Mouse (Mus musculus) lung, adult 2 months (tissue): ENCODE measurements around the gene Capn3. TPM values are rescaled to one million over a fixed set of nuclear protein-coding genes. Genes with fewer than 3 reads are reported as not detected.

Experiments
- DNase-seq: peaks from one replicate; pipeline ENCODE4 v3.0.0; 2022
- H3K4me1 ChIP-seq: fragments of 200-500 bp; 2 replicates; pipeline ENCODE4 v1.6.1; 2011; ENCODE audit warnings: low read length; ENCODE audit not compliant: control insufficient read depth, insufficient read depth
- H3K4me3 ChIP-seq: fragments of 200-500 bp; replicated peaks from 2 replicates; pipeline ENCODE3; 2011; ENCODE audit warnings: low read depth, mild to moderate bottlenecking, control low read depth, low read length; ENCODE audit errors: extremely low read depth
- CTCF ChIP-seq: fragments of 200-500 bp; IDR thresholded peaks from 2 replicates; pipeline ENCODE4 v1.5.1; 2011; ENCODE audit warnings: mild to moderate bottlenecking, low read length, control low read depth; ENCODE audit not compliant: insufficient read depth
- POLR2A ChIP-seq: fragments of 200-500 bp; IDR thresholded peaks from 2 replicates; pipeline ENCODE4 v1.6.1; 2011; ENCODE audit warnings: low read depth, mild to moderate bottlenecking, control low read depth, low read length, borderline replicate concordance; ENCODE audit errors: extremely low read depth
- WGBS: fragments of 180-500 bp; shearing (Covaris S2); methylation state at CpG from one replicate; pipeline ENCODE4 v1.1.7; 2018; 5-methylcytosine and 5-hydroxymethylcytosine counted together
- polyA plus RNA-seq: library from polyadenylated mRNA; depleted of rRNA; stranded (reverse); fragments of >200 nt; gene quantifications from 2 replicates; pipeline ENCODE4 v1.2.3, GENCODE M21; 2012; rRNA removed

Gene Capn3
- polyA plus RNA-seq, 1 experiment, result 3.5 TPM

DNA sequence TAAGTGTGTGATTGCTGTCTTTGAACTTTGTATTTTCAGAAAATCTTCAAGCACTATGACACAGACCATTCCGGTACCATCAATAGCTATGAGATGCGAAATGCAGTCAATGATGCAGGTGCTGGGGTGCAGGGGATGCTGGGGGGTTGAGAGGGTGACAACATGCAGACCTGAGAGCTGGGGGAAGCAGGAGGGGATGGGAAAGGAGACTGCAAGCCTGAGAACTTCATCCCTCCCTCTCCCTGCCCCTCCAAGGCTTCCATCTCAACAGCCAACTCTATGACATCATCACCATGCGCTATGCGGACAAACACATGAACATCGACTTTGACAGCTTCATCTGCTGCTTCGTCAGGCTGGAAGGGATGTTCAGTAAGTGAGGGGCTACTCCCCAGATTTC lies 47.3 kb downstream of the Capn3 start:
- WGBS, result 81% methylated on average over 6 of the region's 6 CpGs
- DNase-seq, result no peak
- no peak overlapping the region for H3K4me3 ChIP-seq
- TF ChIP-seq CTCF (no peak), POLR2A (no peak)
- 0 out of 2 replicates have a peak, but pooled peaks cover 3% of the 10 kb centered on the region for H3K4me1 ChIP-seq

DNA sequence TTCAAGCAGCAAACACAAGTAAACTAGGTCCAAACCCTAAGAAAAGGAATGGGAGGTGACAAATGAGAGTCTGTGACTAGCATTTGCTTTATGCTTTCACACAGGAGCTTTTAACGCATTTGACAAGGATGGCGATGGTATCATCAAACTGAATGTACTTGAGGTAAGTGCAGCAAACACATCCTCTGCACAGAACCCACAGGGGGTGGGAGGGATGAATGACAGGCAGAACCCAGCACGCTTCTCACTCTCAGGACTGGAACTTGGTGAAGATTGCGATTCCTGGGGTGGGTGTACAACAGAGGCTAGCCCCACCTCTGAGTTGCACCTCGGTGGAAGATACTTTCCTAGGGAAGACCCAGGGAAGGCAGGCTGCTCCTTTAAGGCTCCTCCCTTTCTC lies 48.2 kb downstream of the Capn3 start:
- H3K4me3 ChIP-seq, result no peak overlapping the region
- WGBS, result 72% methylated on average over 5 of the region's 5 CpGs
- 0 out of 2 replicates have a peak, but pooled peaks cover 3% of the 10 kb centered on the region for H3K4me1 ChIP-seq
- TF ChIP-seq POLR2A (no peak), CTCF (no peak)
- DNase-seq, result no peak

DNA sequence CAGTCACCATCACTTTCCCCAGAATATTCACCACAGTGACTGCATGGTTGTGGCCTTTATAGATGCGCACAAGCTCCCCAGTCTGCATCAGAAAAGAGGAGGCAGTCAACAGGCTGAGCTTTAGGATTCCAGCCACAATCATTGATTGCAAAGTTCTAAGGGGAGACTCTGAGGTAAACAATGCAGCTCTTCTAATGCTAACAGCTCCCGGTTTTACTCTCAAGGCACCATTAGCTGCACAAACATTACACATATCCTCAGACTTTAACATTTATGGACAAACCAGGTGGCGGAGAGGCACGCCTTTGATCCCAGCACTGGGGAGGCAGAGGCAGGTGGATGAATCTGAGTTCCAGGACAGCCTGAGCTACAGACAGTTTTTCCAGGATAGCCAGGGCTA lies 58.4 kb downstream of the Capn3 start:
- H3K4me3 ChIP-seq, result no peak overlapping the region
- no peak for DNase-seq
- TF ChIP-seq CTCF (no peak), POLR2A (no peak)
- 93% methylated on average over 4 of the region's 4 CpGs for WGBS
- no peaks in the 10 kb centered on the region for H3K4me1 ChIP-seq

DNA sequence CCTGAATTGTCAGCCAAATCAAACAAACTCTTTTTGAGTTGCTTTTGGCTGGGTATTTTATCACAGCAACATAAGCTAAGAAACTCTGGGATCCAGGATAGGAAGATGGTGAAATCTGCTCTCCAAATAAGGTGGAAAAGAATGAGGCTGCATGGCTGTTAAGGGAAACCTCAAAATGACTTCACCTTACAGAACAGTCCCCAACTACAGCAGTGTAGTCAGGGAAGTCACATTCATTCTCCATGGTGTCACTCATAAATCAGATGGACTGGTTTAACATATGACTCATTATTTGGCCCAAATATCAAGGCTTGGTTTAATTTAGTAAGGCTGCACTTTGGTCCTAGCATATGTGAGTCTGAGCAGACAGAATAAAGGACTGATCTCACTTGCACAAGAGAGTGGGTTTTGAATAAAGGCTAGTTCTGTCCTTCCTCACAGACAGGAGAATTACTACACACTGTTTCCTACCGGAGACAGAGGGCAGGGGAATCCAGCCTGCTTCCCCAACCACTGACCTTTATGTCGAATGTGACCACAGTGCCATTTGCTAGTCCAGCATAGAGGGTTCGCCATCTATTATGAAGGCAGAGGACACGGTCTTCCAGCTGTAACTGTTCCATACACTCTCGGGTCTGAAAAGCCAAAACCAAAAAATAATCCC lies 62.9 kb downstream of the Capn3 start:
- no peak overlapping the region for H3K4me3 ChIP-seq
- TF ChIP-seq CTCF (no peak), POLR2A (no peak)
- WGBS, result 88% methylated on average over 5 of the region's 5 CpGs

DNA sequence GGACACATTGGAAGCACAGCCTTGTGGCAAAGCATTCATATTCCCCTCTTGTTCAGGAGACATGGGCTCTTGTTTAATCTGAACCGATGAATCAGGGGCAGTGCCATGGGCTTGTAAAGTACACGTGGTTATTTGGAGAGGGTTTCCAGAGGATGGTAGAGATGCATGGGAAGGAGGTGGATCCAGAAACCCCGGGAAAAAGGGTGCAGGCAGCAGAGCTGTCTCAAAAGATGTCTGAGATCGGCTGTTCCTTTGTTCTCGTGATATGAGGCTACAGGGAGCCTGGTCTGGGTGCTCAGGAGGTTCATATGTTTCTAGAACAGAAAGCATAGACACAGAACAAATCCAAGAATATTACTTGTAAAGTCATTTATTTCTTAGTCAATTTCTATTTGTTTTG lies 71.0 kb downstream of the Capn3 start:
- Histone ChIP-seq H3K4me3 (no peak overlapping the region), H3K4me1 (no peaks in the 10 kb centered on the region)
- TF ChIP-seq CTCF (no peak), POLR2A (no peak)
- WGBS, result 89% methylated on average over 5 of the region's 5 CpGs
- no peak for DNase-seq

More for the DNA sequence above, 62.9 kb downstream of the Capn3 start:
- H3K4me1 ChIP-seq, result no peaks in the 10 kb centered on the region
- DNase-seq, result no peak

DNA sequence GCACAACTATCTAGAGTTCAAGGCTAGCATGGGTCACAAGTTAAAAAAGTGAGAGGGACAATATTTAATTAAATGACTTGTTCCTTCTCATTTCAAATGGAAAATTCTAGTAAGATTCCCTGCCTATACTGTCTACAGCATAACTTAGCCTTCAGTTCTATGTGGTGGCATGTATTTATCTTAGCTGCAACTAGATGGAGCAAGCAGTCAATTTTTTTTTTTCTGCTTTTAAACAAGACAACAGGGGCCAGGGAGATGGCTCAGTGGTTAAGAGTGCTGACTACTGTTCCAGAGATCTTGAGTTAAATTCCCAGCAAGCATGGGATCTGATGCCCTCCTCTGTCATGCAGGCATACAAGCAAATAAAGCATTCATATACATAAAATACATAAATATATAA lies 73.7 kb downstream of the Capn3 start:
- Histone ChIP-seq H3K4me3 (no peak overlapping the region), H3K4me1 (no peaks in the 10 kb centered on the region)
- no peak for TF ChIP-seq POLR2A
- TF ChIP-seq CTCF, result no peak
- no peak for DNase-seq

DNA sequence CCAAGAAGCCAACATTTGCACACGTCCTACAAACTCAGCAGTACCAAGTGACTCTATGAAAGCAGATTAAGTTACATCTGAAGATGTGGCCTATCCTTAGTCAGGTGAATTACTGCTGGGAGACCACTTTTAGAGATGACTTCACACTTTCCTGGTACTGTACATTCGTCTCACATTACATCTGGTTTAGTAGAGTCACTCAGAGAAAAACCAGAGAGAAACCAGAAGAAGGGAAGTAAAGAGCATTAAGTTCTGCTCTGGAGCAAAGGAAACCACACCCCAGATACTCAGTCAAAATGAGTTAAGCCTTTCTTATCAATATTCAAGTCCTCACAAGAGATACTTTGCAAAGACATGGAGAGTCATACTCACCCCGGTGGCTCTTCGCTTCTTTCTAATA lies 75.4 kb downstream of the Capn3 start:
- no peak for TF ChIP-seq CTCF
- TF ChIP-seq POLR2A, result no peak
- H3K4me1 ChIP-seq, result no peaks in the 10 kb centered on the region
- 93% methylated on average over 4 of the region's 4 CpGs for WGBS
- DNase-seq, result no peak
- H3K4me3 ChIP-seq, result no peak overlapping the region

DNA sequence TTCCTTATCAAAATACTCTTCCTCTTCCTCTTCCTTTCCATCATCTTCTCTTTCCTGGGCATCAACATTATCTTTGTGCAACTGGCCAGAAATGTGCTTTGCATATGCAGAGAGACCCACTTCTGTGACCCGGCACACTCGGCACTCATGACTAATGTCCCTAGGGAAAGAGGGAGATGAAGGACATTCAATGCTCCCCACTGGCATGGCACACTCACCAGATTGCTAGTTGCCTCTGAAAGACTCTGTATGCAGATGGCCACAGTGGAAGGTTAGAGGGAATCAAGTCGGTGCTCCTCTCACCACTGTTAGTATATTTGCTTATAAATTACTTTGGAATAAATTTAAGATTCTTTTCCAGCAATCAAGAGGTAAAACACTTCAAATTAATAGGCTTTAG lies 83.5 kb downstream of the Capn3 start:
- DNase-seq, result no peak
- H3K4me1 ChIP-seq, result peaks cover 4% of the 10 kb centered on the region
- TF ChIP-seq POLR2A (no peak), CTCF (no peak)
- no peak overlapping the region for H3K4me3 ChIP-seq
- WGBS, result 32% methylated on average over 3 of the region's 3 CpGs

DNA sequence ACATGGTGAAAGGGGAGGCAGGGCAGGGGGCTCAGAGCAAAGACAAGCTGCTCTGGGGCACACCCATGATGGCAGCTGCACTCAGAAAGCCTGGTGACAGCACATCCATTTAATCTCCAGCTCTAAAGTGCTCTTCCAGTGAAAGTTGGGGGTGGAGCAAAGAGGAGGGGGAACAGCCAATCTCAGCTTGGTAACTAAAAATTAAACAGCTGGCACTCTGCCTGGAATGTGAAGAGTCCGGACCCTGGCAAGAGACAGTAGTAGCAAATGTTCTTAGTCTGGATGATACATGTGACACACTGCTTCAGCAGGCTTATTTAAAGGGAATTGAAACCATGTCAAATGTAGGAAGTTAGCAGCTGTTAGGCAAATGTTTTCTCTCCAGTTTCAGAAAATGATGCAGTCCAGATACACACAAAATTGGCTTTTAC lies 84.0 kb downstream of the Capn3 start:
- 3% methylated on average over 1 of the region's 1 CpGs for WGBS
- Histone ChIP-seq H3K4me1 (peaks cover 4% of the 10 kb centered on the region), H3K4me3 (no peak overlapping the region)
- DNase-seq, result peak; percentile 52
- TF ChIP-seq CTCF (no peak), POLR2A (no peak; the same call in 1 of the 2 replicates)

DNA sequence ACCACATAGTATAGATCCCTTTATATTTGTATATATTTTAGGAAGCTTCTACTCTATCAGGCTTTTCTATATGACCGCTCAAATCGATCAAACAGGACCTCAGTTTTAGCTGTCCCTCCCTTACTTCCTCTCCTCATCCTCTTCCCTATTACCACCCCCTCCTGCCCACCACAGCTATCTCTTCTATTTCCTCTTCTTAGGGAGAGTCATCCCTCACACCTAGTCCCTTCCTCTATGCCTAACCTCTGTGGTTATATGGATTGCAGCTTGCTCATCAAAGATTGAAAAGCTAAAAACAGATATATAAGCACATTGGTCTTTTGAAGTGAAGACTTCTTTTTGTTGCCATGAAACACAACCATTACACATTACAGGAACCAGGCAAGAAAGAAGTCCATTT lies 88.9 kb downstream of the Capn3 start:
- H3K4me1 ChIP-seq, result peaks cover 2% of the 10 kb centered on the region; the same call in 1 of the 2 replicates
- 83% methylated on average over 2 of the region's 2 CpGs for WGBS
- H3K4me3 ChIP-seq, result no peak overlapping the region
- no peak for DNase-seq
- TF ChIP-seq POLR2A, result no peak

Other genes with a start within 250 kb of the Capn3 start
- 0.24 and 6.3 TPM in 2 replicates for gene Pla2g4e, start 210.7 kb upstream of the Capn3 start, polyA plus RNA-seq
- 2.2 TPM in 1 of 2 replicates, not detected in the other for gene Pla2g4d, start 166.8 kb upstream of the Capn3 start, polyA plus RNA-seq
- 4.4 and 12.4 TPM in 2 replicates for gene Pla2g4f, start 141.9 kb upstream of the Capn3 start, polyA plus RNA-seq
- 25.0 and 27.0 TPM in 2 replicates for gene Vps39, start 102.9 kb upstream of the Capn3 start, polyA plus RNA-seq
- 10.5 and 16.7 TPM in 2 replicates for gene Ganc, start 52.1 kb upstream of the Capn3 start, polyA plus RNA-seq
- 8.5 and 15.7 TPM in 2 replicates for gene Tmem87a, start 51.9 kb upstream of the Capn3 start, polyA plus RNA-seq
- 48.6 and 51.0 TPM in 2 replicates for gene Zfp106, start 107.8 kb downstream of the Capn3 start, polyA plus RNA-seq
- gene Snap23, start 111.7 kb downstream of the Capn3 start, polyA plus RNA-seq, result 5.2 and 11.1 TPM in 2 replicates
- gene Haus2, start 153.4 kb downstream of the Capn3 start, polyA plus RNA-seq, result 2.1 and 3.2 TPM in 2 replicates
- gene Lrrc57, start 153.5 kb downstream of the Capn3 start, polyA plus RNA-seq, result 9.3 and 12.9 TPM in 2 replicates
- 28.3 and 34.7 TPM in 2 replicates for gene Stard9, start 173.1 kb downstream of the Capn3 start, polyA plus RNA-seq